Mouse (Mus musculus) stomach, embryonic 14.5 days (tissue): ENCODE results near the gene Olfr1381. TPM values are rescaled to one million over a fixed set of nuclear protein-coding genes. Genes with fewer than 3 reads are reported as not detected.
"Not testable (repeated sequence)": the region's sequence is repeated elsewhere in the genome, so short reads cannot be mapped to it uniquely, and the experiment has no call there.

ENCODE experiments used
- ATAC-seq: fragments of 200-750 bp; cut with Nextera tagmentation; 2 replicates; pipeline ENCODE4 v1.8.0; 2017; ENCODE audit warnings: low read depth, moderate TSS enrichment; ENCODE audit not compliant: insufficient number of reproducible peaks, insufficient read depth, low FRiP score
- H3K27ac ChIP-seq: fragments of 300-500 bp; sonication (generic); 2 replicates; pipeline ENCODE4 v1.5.1; 2014; ENCODE audit warnings: mild to moderate bottlenecking, low read length, moderate library complexity, mixed read lengths
- H3K27me3 ChIP-seq: fragments of 300-500 bp; sonication (generic); 2 replicates; pipeline ENCODE4 v1.6.1; 2014; ENCODE audit warnings: low read length, control low read depth, mixed read lengths; ENCODE audit not compliant: control insufficient read depth, insufficient read depth
- H3K36me3 ChIP-seq: fragments of 300-500 bp; sonication (generic); 2 replicates; pipeline ENCODE4 v1.6.1; 2014; ENCODE audit warnings: mild to moderate bottlenecking, control low read depth, low read length, moderate library complexity, mixed read lengths; ENCODE audit not compliant: control insufficient read depth, insufficient read depth
- H3K4me1 ChIP-seq: fragments of 300-500 bp; sonication (generic); 2 replicates; pipeline ENCODE4 v1.6.1; 2014; ENCODE audit warnings: low read length, control low read depth, mixed read lengths; ENCODE audit not compliant: control insufficient read depth, insufficient read depth
- H3K4me2 ChIP-seq: fragments of 300-500 bp; sonication (generic); replicated peaks from 2 replicates; pipeline ENCODE4 v1.6.1; 2014; ENCODE audit warnings: low read depth, low read length, control low read depth
- H3K4me3 ChIP-seq: fragments of 300-500 bp; sonication (generic); 2 replicates; pipeline ENCODE4 v1.5.1; 2014; ENCODE audit warnings: low read depth, low read length, control low read depth
- H3K9ac ChIP-seq: fragments of 300-500 bp; sonication (generic); replicated peaks from 2 replicates; pipeline ENCODE4 v1.6.1; 2014; ENCODE audit warnings: low read depth, mild to moderate bottlenecking, control low read depth, low read length, moderate library complexity, mixed read lengths
- H3K9me3 ChIP-seq: fragments of 300-500 bp; sonication (generic); 2 replicates; pipeline ENCODE4 v1.6.1; 2016; ENCODE audit warnings: low read depth, low read length, control low read depth; ENCODE audit not compliant: control insufficient read depth
- WGBS: fragments of 180-500 bp; shearing (Covaris S2); extraction: QIAGEN DNeasy Blood & Tissue Kit; methylation state at CpG from one replicate; pipeline ENCODE4 v1.1.7; 2014; 5-methylcytosine and 5-hydroxymethylcytosine counted together
- polyA plus RNA-seq: library from polyadenylated mRNA; unstranded; fragments of >200 nt; fragmentation: Nextera tagmentation; extraction: Ambion mirVana; gene quantifications from 2 replicates; pipeline ENCODE4 v1.2.1, GENCODE M21; 2014

The Olfr1381 gene
- polyA plus RNA-seq, result not detected in 2 replicates

GRCm38 (mm10) chr11:49543149-49543548 lies at the start of gene Olfr1381:
Gene Olfr1381, plus strand, starts transcription at chr11:49543449.
- H3K36me3 ChIP-seq, H3K4me2 ChIP-seq, H3K9ac ChIP-seq, H3K9me3 ChIP-seq, ATAC-seq, H3K4me3 ChIP-seq, H3K27ac ChIP-seq, H3K27me3 ChIP-seq, H3K4me1 ChIP-seq: not testable (repeated sequence)
- 67% methylated on average over 3 of the region's 3 CpGs for WGBS

DNA sequence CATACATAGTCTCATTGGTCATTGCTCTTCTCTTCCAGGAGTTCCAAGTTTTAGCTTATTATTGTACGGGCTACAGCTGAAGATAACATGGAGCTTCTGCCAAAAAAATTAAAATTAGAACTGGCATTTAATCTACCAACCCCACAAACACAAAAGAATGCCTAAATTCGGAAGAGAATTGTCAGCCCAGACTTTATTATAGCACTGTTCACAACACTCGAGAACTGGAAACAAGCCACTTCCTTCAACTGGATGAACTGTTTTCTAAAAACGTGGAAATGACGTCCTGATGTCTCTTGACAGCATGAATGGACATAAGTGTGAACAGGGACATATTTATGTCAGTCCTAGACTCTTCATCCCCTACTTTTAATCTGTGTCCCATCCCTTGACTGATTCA lies 25.2 kb upstream of the Olfr1381 start:
- WGBS, result 70% methylated on average over 5 of the region's 5 CpGs

GRCm38 (mm10) chr11:49519348-49519747 lies 23.9 kb upstream of the Olfr1381 start, which contains the start of gene Olfr1383:
Gene Olfr1383, plus strand, starts transcription at chr11:49519648.
- no peaks in the 10 kb centered on the region for H3K9me3 ChIP-seq
- H3K4me1 ChIP-seq, result no peaks in the 10 kb centered on the region
- no peak within 1 kb of the TSS for H3K9ac ChIP-seq
- H3K27me3 ChIP-seq, result no peaks in the 10 kb centered on the region
- H3K4me2 ChIP-seq, result no peak within 1 kb of the TSS
- H3K27ac ChIP-seq, result no peak within 1 kb of the TSS
- no peaks in the 10 kb centered on the region for H3K36me3 ChIP-seq
- ATAC-seq, result no peak
- H3K4me3 ChIP-seq, result no peak within 1 kb of the TSS

More for the DNA sequence above, 25.2 kb upstream of the Olfr1381 start:
- no peak for ATAC-seq
- H3K27ac ChIP-seq, result no peak overlapping the region
- no peaks in the 10 kb centered on the region for H3K4me1 ChIP-seq
- no peaks in the 10 kb centered on the region for H3K9me3 ChIP-seq
- H3K4me3 ChIP-seq, result no peak overlapping the region
- H3K36me3 ChIP-seq, result no peaks in the 10 kb centered on the region
- no peak overlapping the region for H3K4me2 ChIP-seq
- H3K27me3 ChIP-seq, result no peaks in the 10 kb centered on the region
- H3K9ac ChIP-seq, result no peak overlapping the region

GRCm38 (mm10) chr11:49527947-49528346 lies 15.3 kb upstream of the Olfr1381 start, which contains the start of gene Olfr1382:
Gene Olfr1382, plus strand, starts transcription at chr11:49528247.
- H3K4me2 ChIP-seq, result no peak within 1 kb of the TSS
- no peak within 1 kb of the TSS for H3K4me3 ChIP-seq
- no peaks in the 10 kb centered on the region for H3K9me3 ChIP-seq
- no peaks in the 10 kb centered on the region for H3K4me1 ChIP-seq
- ATAC-seq, result no peak
- H3K9ac ChIP-seq, result no peak within 1 kb of the TSS
- no peaks in the 10 kb centered on the region for H3K27me3 ChIP-seq
- H3K27ac ChIP-seq, result no peak within 1 kb of the TSS
- no peaks in the 10 kb centered on the region for H3K36me3 ChIP-seq
- WGBS, result 85% methylated on average over 3 of the region's 3 CpGs

GRCm38 (mm10) chr11:49532761-49533160 lies 10.5 kb upstream of the Olfr1381 start:
- Histone ChIP-seq H3K9ac (no peak overlapping the region), H3K36me3 (no peaks in the 10 kb centered on the region), H3K27ac (no peak overlapping the region), H3K4me3 (no peak overlapping the region), H3K4me1 (no peaks in the 10 kb centered on the region), H3K9me3 (no peaks in the 10 kb centered on the region), H3K27me3 (no peaks in the 10 kb centered on the region), H3K4me2 (no peak overlapping the region)
- ATAC-seq, result no peak

GRCm38 (mm10) chr11:49536631-49537030 lies 6.6 kb upstream of the Olfr1381 start:
- H3K4me1 ChIP-seq, H3K27me3 ChIP-seq, ATAC-seq, H3K36me3 ChIP-seq, H3K9ac ChIP-seq, H3K4me3 ChIP-seq, H3K27ac ChIP-seq, H3K9me3 ChIP-seq, H3K4me2 ChIP-seq: not testable (repeated sequence)
- 65% methylated on average over 2 of the region's 2 CpGs for WGBS

DNA sequence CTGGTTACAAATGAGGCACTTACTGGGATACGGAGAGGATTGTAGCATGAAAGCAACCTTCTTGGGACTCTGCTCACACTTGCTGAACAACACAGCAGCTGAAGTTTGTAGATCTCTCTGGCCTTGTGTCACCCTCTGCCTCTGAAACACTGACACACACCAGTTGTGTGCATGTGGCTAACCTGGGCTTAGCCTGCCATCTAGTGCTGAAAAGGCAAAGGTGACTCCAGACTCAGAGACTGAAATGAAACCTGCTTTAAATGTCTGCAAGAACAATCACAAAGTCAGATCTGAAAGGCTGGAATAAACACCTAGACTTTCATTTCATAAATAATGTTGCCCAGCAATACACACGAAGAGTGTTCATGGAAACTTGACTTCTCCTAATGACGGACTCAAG lies 10.8 kb downstream of the Olfr1381 start:
- not testable (repeated sequence) for H3K36me3 ChIP-seq, H3K9ac ChIP-seq, H3K27ac ChIP-seq, ATAC-seq, H3K4me1 ChIP-seq, H3K4me2 ChIP-seq, H3K9me3 ChIP-seq, H3K4me3 ChIP-seq, H3K27me3 ChIP-seq
- 66% methylated on average over 3 of the region's 3 CpGs for WGBS

DNA sequence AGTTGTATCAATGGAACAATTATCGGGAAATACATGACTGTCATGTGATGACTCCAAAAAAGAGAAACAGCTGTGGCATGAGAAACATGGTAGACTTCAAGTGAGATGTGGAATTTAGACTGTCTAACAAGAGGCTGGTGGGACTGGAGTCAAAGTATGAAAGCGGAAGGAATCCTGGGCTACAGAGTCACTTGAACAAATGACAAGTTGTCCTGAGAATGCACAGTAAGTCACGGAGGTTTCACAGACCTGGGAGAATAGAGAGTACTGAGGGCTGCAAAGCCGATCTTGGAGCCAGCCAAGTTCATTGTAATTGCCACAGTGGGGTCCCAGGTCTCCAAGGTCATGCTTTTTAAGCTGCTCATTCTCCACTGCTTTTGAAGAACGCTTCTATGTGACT lies 13.3 kb downstream of the Olfr1381 start, which contains the start of gene Olfr1380:
TSS of gene Olfr1380 (plus strand) at position 301 of the 400 bp plus-strand sequence.
- ATAC-seq, H3K27me3 ChIP-seq, H3K4me2 ChIP-seq, H3K4me1 ChIP-seq, H3K4me3 ChIP-seq, H3K9me3 ChIP-seq, H3K9ac ChIP-seq, H3K36me3 ChIP-seq, H3K27ac ChIP-seq: not testable (repeated sequence)
- 67% methylated on average over 5 of the region's 5 CpGs for WGBS

DNA sequence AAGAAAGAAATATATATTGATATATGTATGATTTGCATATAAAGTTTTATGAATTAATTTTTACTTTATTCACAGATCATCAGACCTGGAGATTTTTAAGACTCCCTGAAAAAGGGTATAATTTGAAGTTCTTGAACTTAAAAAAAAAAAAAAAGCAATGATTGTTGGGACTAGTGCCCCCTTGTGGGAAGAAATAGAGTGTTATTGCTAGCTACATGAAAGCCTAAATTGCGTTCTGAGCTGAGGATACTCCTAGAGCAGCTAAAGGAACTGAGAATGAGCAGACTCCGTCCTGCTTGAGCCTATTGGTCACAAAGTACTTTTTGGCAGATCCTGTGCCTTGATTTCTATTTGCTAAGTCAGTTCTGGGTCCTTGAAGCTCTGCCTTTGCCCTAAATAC lies 31.8 kb downstream of the Olfr1381 start:
- H3K4me1 ChIP-seq, ATAC-seq, H3K36me3 ChIP-seq, H3K27ac ChIP-seq, H3K27me3 ChIP-seq, H3K9ac ChIP-seq, H3K9me3 ChIP-seq, H3K4me3 ChIP-seq, H3K4me2 ChIP-seq: not testable (repeated sequence)
- WGBS, result 35% methylated on average over 2 of the region's 2 CpGs
